ENCODE assay signal across 8 mouse cellular contexts in the genomic region with DNA sequence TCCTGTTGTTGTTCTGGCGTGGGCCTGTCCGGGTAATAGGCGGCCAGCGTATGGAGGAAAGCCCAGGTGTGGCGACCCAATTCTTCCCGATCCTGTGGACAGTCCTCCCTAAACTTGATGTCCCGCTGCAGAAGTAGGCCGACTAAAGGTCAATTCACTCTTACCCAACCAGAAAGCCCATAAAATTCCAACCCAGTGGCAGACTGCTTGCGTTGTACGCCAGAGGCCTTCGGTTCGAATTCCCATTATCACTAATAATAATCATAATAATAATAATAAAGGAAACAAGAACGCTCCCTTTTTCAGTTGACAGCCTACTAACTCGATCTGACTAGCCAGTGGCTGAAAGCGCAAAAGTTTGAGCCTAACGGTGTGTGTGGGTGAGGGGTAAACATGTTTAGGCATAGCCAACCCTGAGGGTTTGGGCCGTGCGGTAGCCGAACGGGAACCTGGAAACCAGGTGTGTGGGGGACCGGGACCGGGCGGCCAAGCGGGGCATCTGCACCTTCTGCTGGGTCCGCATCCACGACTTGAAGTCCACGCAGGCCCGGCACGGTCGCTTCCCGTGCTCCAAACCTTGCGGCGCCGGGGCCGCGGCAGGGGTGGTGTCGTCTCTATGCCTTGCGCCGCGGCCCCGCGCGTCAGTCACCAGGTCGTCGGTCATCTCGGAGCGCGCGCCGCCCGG. TPM values are rescaled to one million over a fixed set of nuclear protein-coding genes. Genes with fewer than 3 reads are reported as not detected.
DNase-seq lines count a peak whose midpoint lies in the region; ATAC-seq and TF ChIP-seq lines count a peak whose summit lies in the region.

No protein-coding gene starts in this region.

- H3K9me3 ChIP-seq in heart, embryonic 10.5 days, result no peaks in the 10 kb centered on the region
- H3K9me3 ChIP-seq in E14TG2a.4 (ENCODE audit: low read length), result no peaks in the 10 kb centered on the region
- no peaks in the 10 kb centered on the region for H3K9me3 ChIP-seq in forebrain, embryonic 16.5 days (ENCODE audit: control insufficient read depth, low read length)
- no peaks in the 10 kb centered on the region for H3K9me3 ChIP-seq in liver, embryonic 14.5 days (ENCODE audit: control insufficient read depth, low read length)

- H3K4me1 ChIP-seq in heart, embryonic 10.5 days, result peaks cover 20% of the 10 kb centered on the region
- peaks cover 66% of the 10 kb centered on the region for H3K4me1 ChIP-seq in E14TG2a.4 (replicated peaks; ENCODE audit: low read depth, low read length)
- H3K4me1 ChIP-seq in forebrain, embryonic 16.5 days (replicated peaks; ENCODE audit: control insufficient read depth, insufficient read depth, low read length), result peaks cover 19% of the 10 kb centered on the region
- H3K4me1 ChIP-seq in liver, embryonic 14.5 days (replicated peaks; ENCODE audit: control insufficient read depth in 2 of 2, insufficient read depth in 2 of 2, low read length in 1 of 2), result peaks cover 6 to 8% of the 10 kb centered on the region in 2 experiments

- peak overlapping the region; percentile 70 for H3K4me2 ChIP-seq in forebrain, embryonic 16.5 days (ENCODE audit: low read length)
- peak overlapping the region; percentile 80 for H3K4me2 ChIP-seq in liver, embryonic 14.5 days (ENCODE audit: low read depth)

- peaks cover 35% of the 10 kb centered on the region for H3K36me3 ChIP-seq in heart, embryonic 10.5 days
- peaks cover 43% of the 10 kb centered on the region for H3K36me3 ChIP-seq in E14TG2a.4 (ENCODE audit: insufficient read depth, low read length)
- H3K36me3 ChIP-seq in forebrain, embryonic 16.5 days (ENCODE audit: control insufficient read depth, insufficient read depth), result no peaks in the 10 kb centered on the region; the same call in none of the 2 replicates
- H3K36me3 ChIP-seq in liver, embryonic 14.5 days (replicated peaks; ENCODE audit: control insufficient read depth, insufficient read depth, low read depth), result peaks cover 3% of the 10 kb centered on the region

- no peak for TF ChIP-seq CTCF in E14TG2a.4 (conservative IDR thresholded peaks at IDR 0.05; ENCODE audit: low read length)
- no peak for TF ChIP-seq CTCF in liver, embryonic 14.5 days (IDR thresholded peaks at IDR 0.05; ENCODE audit: low read depth)

- DNase-seq in heart, embryonic 10.5 days (ENCODE audit: low spot score), result no peak
- no peak for DNase-seq in heart, adult 8-10 months (ENCODE audit: low spot score)
- DNase-seq in liver, embryonic 14.5 days (ENCODE audit: low read depth in 3 of 3, low spot score in 3 of 3), result no peak
- no peak for DNase-seq in urinary bladder, postnatal 25 days (ENCODE audit: low spot score)
- DNase-seq in adrenal gland, postnatal 10 days, result no peak

- TF ChIP-seq EP300 in liver, embryonic 14.5 days (IDR thresholded peaks at IDR 0.05; ENCODE audit: low read depth), result no peak

- peaks cover 29% of the 10 kb centered on the region for H3K27me3 ChIP-seq in heart, embryonic 10.5 days (ENCODE audit: insufficient read depth, poor library complexity, severe bottlenecking)
- H3K27me3 ChIP-seq in E14TG2a.4 (ENCODE audit: insufficient read depth, low read length), result peaks cover 8% of the 10 kb centered on the region
- H3K27me3 ChIP-seq in forebrain, embryonic 16.5 days (replicated peaks; ENCODE audit: control insufficient read depth, insufficient read depth, low read length), result no peaks in the 10 kb centered on the region
- peaks cover 8% of the 10 kb centered on the region for H3K27me3 ChIP-seq in liver, embryonic 14.5 days (ENCODE audit: control insufficient read depth, insufficient read depth, low read length)

- ATAC-seq in forebrain, embryonic 16.5 days, result peak; percentile 43
- ATAC-seq in liver, embryonic 14.5 days (ENCODE audit: insufficient read depth), result peak; percentile 19
- ATAC-seq in activated CD4-positive, CD25-positive, alpha-beta regulatory T cell, adult 4 months, result no peak

- H3K4me3 ChIP-seq in heart, embryonic 10.5 days, result peak overlapping the region; percentile 91
- H3K4me3 ChIP-seq in E14TG2a.4 (replicated peaks; ENCODE audit: low read length), result peak overlapping the region; percentile 95
- peak overlapping the region; percentile 79 for H3K4me3 ChIP-seq in forebrain, embryonic 16.5 days (replicated peaks; ENCODE audit: low read length)
- H3K4me3 ChIP-seq in liver, embryonic 14.5 days (ENCODE audit: insufficient read depth in 1 of 2, low read depth in 2 of 2, low read length in 2 of 2), result peak overlapping the region; percentile 83 to 96

- H3K27ac ChIP-seq in heart, embryonic 10.5 days, result peak overlapping the region; percentile 93
- peak overlapping the region; percentile 90 for H3K27ac ChIP-seq in forebrain, embryonic 16.5 days (ENCODE audit: low read length)
- peak overlapping the region; percentile 67 for H3K27ac ChIP-seq in liver, embryonic 14.5 days

- WGBS in heart, embryonic 10.5 days, result 7% methylated on average over 44 of the region's 51 CpGs
- WGBS in forebrain, embryonic 16.5 days, result 6% methylated on average over 51 of the region's 51 CpGs
- WGBS in liver, embryonic 14.5 days (ENCODE audit: insufficient replicate concordance), result 6% methylated on average over 51 of the region's 51 CpGs

- peak overlapping the region; percentile 87 for H3K9ac ChIP-seq in forebrain, embryonic 16.5 days (replicated peaks; ENCODE audit: low read depth, low read length)
- H3K9ac ChIP-seq in liver, embryonic 14.5 days (replicated peaks), result peak overlapping the region; percentile 80

RNA-seq across cellular contexts. Expression of a gene that starts 0.5 kb away (rescaled TPM):
- 38.3 and 49.4 TPM in 2 replicates for polyA plus RNA-seq in heart, embryonic 10.5 days (2016; fragmentation: Nextera tagmentation; extraction: Ambion mirVana)
- 10 to 100 TPM; 20.0 to 22.2 (median 21.1) TPM for total RNA-seq in heart, adult 8-10 months (2022)
- polyA plus RNA-seq in forebrain, embryonic 16.5 days (2015; fragmentation: Nextera tagmentation; extraction: Ambion mirVana), result 35.0 and 35.4 TPM in 2 replicates
- polyA plus RNA-seq in liver, embryonic 14.5 days (2012; rRNA removed), result 13.9 and 19.5 TPM in 2 replicates
- polyA plus RNA-seq in liver, embryonic 14.5 days (2014; fragmentation: Nextera tagmentation; extraction: Ambion mirVana), result 30.2 and 32.3 TPM in 2 replicates
- polyA plus RNA-seq in activated CD4-positive, CD25-positive, alpha-beta regulatory T cell, adult 4 months (2017; shearing (Covaris generic)), result 10 to 100 TPM; 13.1 to 15.5 TPM
- 10 to 100 TPM; 36.0 to 36.8 TPM for total RNA-seq in adrenal gland, postnatal 10 days (2021)

RNA-seq across cellular contexts. Expression of a gene that starts 0.6 kb away (rescaled TPM):
- 0.78 and 0.79 TPM in 2 replicates for polyA plus RNA-seq in heart, embryonic 10.5 days (2016; fragmentation: Nextera tagmentation; extraction: Ambion mirVana)
- under 1 TPM; 0.49 to 0.84 (median 0.58) TPM for total RNA-seq in heart, adult 8-10 months (2022)
- 2.0 and 2.7 TPM in 2 replicates for polyA plus RNA-seq in forebrain, embryonic 16.5 days (2015; fragmentation: Nextera tagmentation; extraction: Ambion mirVana)
- polyA plus RNA-seq in liver, embryonic 14.5 days (2012; rRNA removed), result 0.87 and 0.97 TPM in 2 replicates
- 0.25 and 0.30 TPM in 2 replicates for polyA plus RNA-seq in liver, embryonic 14.5 days (2014; fragmentation: Nextera tagmentation; extraction: Ambion mirVana)
- 1 to 10 TPM; 1.4 to 1.5 TPM for polyA plus RNA-seq in activated CD4-positive, CD25-positive, alpha-beta regulatory T cell, adult 4 months (2017; shearing (Covaris generic))
- total RNA-seq in adrenal gland, postnatal 10 days (2021), result 1 to 10 TPM; 4.3 to 6.6 TPM

RNA-seq across cellular contexts. Expression of a gene that starts 5.7 kb away (rescaled TPM):
- 0.54 and 1.5 TPM in 2 replicates for polyA plus RNA-seq in heart, embryonic 10.5 days (2016; fragmentation: Nextera tagmentation; extraction: Ambion mirVana)
- total RNA-seq in heart, adult 8-10 months (2022), result under 1 TPM in 2 of 4 experiments, not detected in 2; 0.14 to 0.24 TPM
- polyA plus RNA-seq in forebrain, embryonic 16.5 days (2015; fragmentation: Nextera tagmentation; extraction: Ambion mirVana), result 143 and 193 TPM in 2 replicates
- polyA plus RNA-seq in liver, embryonic 14.5 days (2012; rRNA removed), result 0.06 and 0.14 TPM in 2 replicates
- polyA plus RNA-seq in liver, embryonic 14.5 days (2014; fragmentation: Nextera tagmentation; extraction: Ambion mirVana), result 0.08 TPM in 1 of 2 replicates, not detected in the other
- polyA plus RNA-seq in activated CD4-positive, CD25-positive, alpha-beta regulatory T cell, adult 4 months (2017; shearing (Covaris generic)), result 1 to 10 TPM in 1 of 2 experiments, under 1 TPM in 1; 0.43 to 1.2 TPM
- total RNA-seq in adrenal gland, postnatal 10 days (2021), result 10 to 100 TPM in 1 of 2 experiments, 1 to 10 TPM in 1; 5.8 to 11.7 TPM

RNA-seq across cellular contexts. Expression of a gene that starts 12.0 kb away (rescaled TPM):
- polyA plus RNA-seq in heart, embryonic 10.5 days (2016; fragmentation: Nextera tagmentation; extraction: Ambion mirVana), result 79.1 and 100 TPM in 2 replicates
- 10 to 100 TPM; 14.4 to 21.6 (median 17.3) TPM for total RNA-seq in heart, adult 8-10 months (2022)
- polyA plus RNA-seq in forebrain, embryonic 16.5 days (2015; fragmentation: Nextera tagmentation; extraction: Ambion mirVana), result 83.7 and 85.5 TPM in 2 replicates
- 20.5 and 26.8 TPM in 2 replicates for polyA plus RNA-seq in liver, embryonic 14.5 days (2012; rRNA removed)
- polyA plus RNA-seq in liver, embryonic 14.5 days (2014; fragmentation: Nextera tagmentation; extraction: Ambion mirVana), result 31.3 and 33.4 TPM in 2 replicates
- polyA plus RNA-seq in activated CD4-positive, CD25-positive, alpha-beta regulatory T cell, adult 4 months (2017; shearing (Covaris generic)), result 10 to 100 TPM; 23.6 to 46.2 TPM
- 10 to 100 TPM; 39.1 to 39.9 TPM for total RNA-seq in adrenal gland, postnatal 10 days (2021)

RNA-seq across cellular contexts. Expression of a gene that starts 22.4 kb away (rescaled TPM):
- 0.20 and 0.33 TPM in 2 replicates for polyA plus RNA-seq in heart, embryonic 10.5 days (2016; fragmentation: Nextera tagmentation; extraction: Ambion mirVana)
- under 1 TPM in 1 of 4 experiments, not detected in 3; 0.23 TPM for total RNA-seq in heart, adult 8-10 months (2022)
- polyA plus RNA-seq in forebrain, embryonic 16.5 days (2015; fragmentation: Nextera tagmentation; extraction: Ambion mirVana), result not detected in 2 replicates
- polyA plus RNA-seq in liver, embryonic 14.5 days (2012; rRNA removed), result 0.11 and 0.29 TPM in 2 replicates
- not detected in 2 replicates for polyA plus RNA-seq in liver, embryonic 14.5 days (2014; fragmentation: Nextera tagmentation; extraction: Ambion mirVana)
- not detected for polyA plus RNA-seq in activated CD4-positive, CD25-positive, alpha-beta regulatory T cell, adult 4 months (2017; shearing (Covaris generic))
- total RNA-seq in adrenal gland, postnatal 10 days (2021), result under 1 TPM in 1 of 2 experiments, not detected in 1; 0.24 TPM

Comparison
In these comparisons a context has a peak if more than half of its experiments do, and no peak if none do; other contexts are left out.
1. RNA of a gene that starts 5.7 kb away (polyA plus RNA-seq): 143 to 193 TPM in forebrain, embryonic 16.5 days; 0.54 to 1.5 TPM in heart, embryonic 10.5 days, 0.43 to 1.2 TPM in activated CD4-positive, CD25-positive, alpha-beta regulatory T cell, adult 4 months and 0.06 to 0.14 TPM in liver, embryonic 14.5 days; every median in the first group is over 10 times any median in the second.
2. Peak in every context shown above with its lines, with median percentiles within 50 percentile points of each other: H3K27ac ChIP-seq and H3K4me3 ChIP-seq.